Mouse (Mus musculus) cerebellum, postnatal 14 days (tissue): Measurements from ENCODE around the gene Zfp965.
"Not testable (repeated sequence)": the region's sequence is repeated elsewhere in the genome, so short reads cannot be mapped to it uniquely, and the experiment has no call there.

Source experiments
- DNase-seq, 2 experiments: peaks; one replicate each; pipeline ENCODE4 v3.0.0; 2021; ENCODE audit warnings: mixed read lengths in 2 of 2

Gene Zfp965

GRCm38 (mm10) chr2:175469685-175470084 is at the start of gene Zfp965:
Gene Zfp965 (plus strand): TSS chr2:175469985.
- DNase-seq = not testable (repeated sequence)

- DNase-seq = not testable (repeated sequence)
These were observed 34.1 kb upstream of the Zfp965 start, which contains the start of gene Gm4724 for GRCm38 (mm10) chr2:175435707-175436106. Gene Gm4724 (minus strand): TSS chr2:175435807.
